Mouse (Mus musculus) ovary, postnatal 14 days (tissue): ENCODE results near the gene Actr8.

ENCODE experiments used
- DNase-seq: peaks from one replicate; pipeline ENCODE4 v3.0.0; 2022; ENCODE audit warnings: low spot score

Gene Actr8

DNA sequence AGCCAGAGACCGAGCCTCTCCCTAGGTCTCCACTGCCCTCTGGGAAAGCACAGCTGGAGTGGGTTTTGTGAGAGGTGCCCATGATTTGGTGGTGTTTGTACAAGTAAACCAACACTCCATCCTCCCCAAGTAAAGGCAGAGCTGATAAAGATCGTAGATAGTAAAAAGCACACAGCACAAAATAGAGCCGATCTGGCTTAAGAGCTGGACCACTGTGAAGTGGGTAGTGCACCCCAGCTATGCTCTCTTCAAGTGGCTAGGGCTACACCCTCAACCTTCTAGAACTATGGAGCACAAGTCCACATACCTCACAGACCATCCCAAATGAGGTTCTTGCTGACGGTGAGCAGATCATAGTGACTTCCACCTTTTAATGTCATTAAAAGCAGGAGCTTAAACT is 61.3 kb downstream of the Actr8 start:
- no peak for DNase-seq

DNA sequence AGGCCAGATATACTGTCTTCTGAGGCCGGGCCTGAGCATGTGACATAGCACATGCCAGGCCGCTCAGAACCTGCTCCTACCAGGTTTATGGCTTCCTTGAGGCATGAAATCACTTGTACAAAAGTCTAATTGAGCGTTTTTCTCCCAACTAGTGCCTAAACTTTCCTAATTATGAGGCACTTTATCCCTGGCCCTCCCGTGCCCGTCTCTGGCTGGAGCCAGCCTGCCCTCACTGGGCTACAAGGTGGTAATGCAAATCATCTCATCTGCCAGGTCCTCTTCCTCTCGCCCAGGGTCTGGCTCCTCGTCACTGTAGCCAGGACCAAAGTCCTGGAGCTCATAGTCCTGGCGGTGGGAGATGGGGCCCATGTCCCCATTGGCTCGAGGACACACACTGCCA is 63.7 kb downstream of the Actr8 start:
- no peak for DNase-seq

GRCm38 (mm10) chr14:30043356-30043940 is 65.3 kb downstream of the Actr8 start:
- DNase-seq: no peak

- DNase-seq: no peak
Measured at GRCm38 (mm10) chr14:30045239-30045638, 67.1 kb downstream of the Actr8 start.

DNA sequence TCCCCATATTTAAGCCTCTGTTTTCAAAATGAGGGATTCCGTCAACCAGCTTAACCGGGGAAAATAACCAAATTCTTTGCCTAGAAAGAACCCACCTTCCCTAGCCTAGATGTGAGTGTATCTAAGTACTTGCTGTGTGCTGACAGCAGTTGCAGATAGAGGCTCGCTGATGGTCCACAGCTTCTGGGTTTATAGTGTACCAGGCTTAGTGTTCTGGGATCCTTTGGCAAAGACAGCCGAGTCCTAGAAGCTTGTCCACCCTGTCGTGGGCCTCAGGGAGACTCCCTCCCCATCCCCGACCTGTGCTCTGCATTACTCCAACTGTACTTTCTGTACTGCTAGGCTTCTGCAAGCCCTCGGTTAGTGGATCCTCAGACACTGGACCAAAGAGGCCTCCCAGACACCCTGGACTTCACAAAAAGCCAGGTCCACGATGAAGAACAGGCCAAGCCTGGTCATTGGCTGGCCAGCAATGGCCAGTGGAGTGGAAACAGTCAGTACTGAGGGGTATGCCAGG is 67.6 kb downstream of the Actr8 start:
- DNase-seq: no peak

GRCm38 (mm10) chr14:30046976-30047375 is 68.8 kb downstream of the Actr8 start:
- DNase-seq: no peak

DNA sequence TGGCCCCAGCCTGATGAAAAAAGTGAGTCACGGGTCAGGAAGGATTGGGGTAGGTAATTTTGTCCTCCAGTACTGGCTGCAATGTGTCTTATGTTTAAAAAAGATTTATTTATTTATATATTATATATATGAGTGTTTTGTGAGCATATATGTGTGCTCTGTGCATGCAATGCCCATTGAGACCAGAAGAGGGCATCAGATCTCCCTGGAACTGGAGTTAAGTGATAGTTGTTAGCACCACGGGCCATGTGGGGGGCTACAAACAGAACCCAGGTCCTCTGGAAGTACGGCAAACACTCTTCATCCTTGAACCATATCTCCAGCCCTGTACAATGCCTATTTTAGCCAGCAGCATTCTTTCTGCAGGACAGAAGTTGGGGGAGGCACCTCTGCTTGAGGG is 69.9 kb downstream of the Actr8 start:
- DNase-seq: no peak

DNA sequence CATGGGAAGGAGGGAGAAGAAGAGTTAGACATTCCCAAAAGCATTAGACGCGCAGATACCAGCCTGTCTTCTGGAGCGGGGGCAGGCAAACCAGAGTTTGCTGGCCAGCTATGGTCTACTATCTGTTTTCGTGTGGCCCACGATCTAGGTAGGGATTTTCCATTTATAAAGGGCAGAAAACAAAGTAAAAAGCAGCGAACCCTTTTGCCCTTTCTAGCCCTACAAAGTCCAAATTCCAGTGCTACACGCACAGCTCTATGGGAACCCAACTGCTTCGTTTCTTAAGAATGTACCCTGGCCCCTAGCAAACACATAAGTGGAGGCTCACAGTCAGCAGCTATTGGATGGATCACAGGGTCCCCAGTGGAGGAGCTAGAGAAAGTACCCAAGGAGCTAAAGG is 72.1 kb downstream of the Actr8 start:
- no peak for DNase-seq

GRCm38 (mm10) chr14:30054922-30055321 is 76.8 kb downstream of the Actr8 start:
- DNase-seq: no peak
